Mouse (Mus musculus) testis, postnatal 14 days (tissue): ENCODE measurements around the gene Aamp.
"Not testable (repeated sequence)": the region's sequence is repeated elsewhere in the genome, so short reads cannot be mapped to it uniquely, and the experiment has no call there.

Experiments
- DNase-seq: peaks from one replicate; pipeline ENCODE4 v3.0.0; 2021; ENCODE audit warnings: low spot score

The Aamp gene

DNA sequence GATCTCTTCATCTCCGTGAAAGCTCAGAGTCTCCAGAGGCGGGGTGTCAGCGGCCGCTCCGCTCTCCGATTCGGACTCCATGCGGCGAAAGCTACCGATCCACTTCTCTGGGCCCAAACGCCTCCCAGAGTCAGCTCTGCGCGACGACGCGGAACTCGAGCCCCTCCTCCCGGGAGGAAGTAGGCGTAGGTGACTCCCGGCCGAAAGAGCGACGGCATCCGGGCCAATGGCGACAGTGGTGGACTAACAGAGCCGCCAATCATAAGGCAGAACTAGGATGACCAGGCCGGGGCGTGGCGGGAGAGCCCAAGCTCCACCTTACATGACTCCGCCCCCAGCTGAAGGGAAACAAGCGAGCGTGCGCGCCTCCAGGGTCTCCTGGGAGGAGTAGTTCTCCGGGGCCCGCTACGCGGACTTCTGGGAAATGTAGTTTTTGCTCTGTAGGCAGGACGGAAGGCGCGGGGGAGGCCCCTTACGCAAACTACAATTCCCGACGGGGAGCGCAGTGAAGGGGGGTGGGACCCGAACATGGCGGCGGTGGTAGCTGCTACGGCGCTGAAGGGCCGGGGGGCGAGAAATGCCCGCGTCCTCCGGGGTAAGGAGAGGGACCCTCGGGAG, at the start of gene Aamp, which contains the start of gene Pnkd:
TSS of gene Aamp (minus strand) at position 196 of the 618 bp plus-strand sequence.
TSS of gene Pnkd (plus strand) at position 388 of the 618 bp plus-strand sequence.
- peak; percentile 100 for DNase-seq

DNA sequence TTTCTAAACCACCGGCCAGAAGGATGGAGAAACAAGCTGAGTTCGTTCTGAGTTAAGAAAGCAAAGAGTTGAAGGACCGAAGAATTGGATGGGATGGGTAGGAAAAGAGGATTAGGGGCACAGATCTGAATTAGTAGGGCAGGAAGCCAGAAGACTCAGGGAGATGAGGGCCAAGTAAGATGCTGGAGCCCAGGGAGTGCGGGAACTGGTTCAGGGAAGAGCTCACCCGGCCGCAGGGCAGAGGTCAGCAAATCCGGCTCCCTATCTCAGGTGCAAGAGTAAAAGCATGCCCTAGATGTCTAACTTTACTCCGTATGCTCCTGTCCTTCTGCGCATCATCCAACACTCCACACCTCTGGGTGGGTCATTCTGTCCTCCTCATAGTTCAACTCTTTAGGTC, 48.4 kb upstream of the Aamp start:
- no peak for DNase-seq

DNA sequence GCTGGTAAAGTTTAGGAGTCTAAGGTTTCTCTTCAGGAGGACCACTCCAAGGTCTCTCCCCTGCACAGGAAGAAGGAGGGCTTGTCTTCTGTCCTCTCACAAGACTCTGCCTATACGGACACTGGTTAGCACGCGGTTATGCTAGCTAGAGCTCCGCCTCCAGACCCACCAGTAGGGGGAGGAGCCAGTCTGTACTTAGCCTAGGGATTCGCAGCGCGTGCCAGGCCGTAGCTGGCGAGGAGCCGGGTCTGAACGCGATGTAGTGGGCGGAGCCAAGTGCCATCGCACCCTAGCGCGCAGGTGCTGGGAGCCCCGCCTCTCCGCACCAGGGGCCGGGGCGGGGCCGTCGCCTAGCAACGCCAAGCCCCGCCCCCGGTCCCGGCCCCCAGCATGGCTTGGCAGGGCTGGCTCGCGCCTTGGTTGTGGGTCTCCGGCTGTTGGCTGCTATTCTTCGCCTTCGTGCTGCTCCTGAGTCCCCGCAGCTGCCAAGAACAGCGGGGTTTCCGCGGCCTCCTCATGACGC, 47.8 kb upstream of the Aamp start:
- DNase-seq: peak; percentile 94

DNA sequence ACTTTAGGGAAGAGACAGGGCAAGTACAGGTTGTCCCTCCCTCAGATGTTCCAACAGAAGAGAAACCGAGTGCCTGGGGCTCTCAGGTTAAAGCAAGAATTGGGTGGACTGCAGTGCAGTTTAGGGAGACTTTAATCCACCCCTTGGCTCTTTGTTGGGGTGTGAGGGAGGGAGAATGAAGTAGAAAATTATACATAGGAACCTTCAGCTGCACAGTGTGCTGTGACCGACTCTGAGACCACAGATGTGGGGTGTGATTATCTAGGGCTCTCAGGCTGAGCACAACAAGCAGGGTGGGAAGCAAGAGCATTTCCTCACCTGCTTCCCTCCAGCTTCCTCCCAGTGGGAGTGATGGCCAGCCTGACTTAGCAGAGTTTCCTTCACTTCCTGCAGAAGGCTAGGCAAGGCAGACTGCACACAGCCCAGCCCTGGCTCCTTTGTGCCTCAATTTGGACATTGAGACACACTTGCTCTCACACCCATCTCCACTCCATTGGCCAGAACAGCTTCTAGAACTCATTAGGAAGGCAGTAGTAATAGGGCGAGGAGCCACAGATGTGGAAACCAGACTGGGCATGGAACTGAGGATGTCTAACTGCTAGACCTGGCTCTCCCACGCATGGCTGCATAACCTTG, 46.6 kb upstream of the Aamp start:
- no peak for DNase-seq

DNA sequence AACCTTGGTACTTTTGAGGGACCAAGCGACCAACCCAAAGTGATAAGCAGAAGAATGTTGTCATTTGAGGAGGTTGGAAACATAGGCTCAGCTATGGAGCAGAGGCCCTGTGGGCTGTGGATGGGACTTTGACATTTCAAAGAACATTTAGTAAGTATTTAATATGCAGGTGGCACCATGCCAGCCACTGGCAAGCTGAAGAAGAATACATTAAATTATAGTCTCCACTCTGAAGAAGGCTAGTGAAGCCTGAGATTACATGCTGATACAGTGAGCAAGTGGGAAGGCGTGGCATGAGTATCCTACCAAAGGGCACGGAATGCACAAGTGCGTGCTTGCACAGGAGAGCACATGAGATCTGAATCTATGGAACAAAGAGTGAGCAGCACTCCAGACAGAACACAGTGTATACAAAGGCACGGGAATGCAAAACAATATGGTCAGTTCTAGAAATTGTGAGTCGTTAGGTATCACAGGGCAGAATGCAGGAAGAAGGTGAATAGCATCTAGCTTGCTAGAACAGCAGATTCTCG, 45.4 kb upstream of the Aamp start:
- DNase-seq: no peak

DNA sequence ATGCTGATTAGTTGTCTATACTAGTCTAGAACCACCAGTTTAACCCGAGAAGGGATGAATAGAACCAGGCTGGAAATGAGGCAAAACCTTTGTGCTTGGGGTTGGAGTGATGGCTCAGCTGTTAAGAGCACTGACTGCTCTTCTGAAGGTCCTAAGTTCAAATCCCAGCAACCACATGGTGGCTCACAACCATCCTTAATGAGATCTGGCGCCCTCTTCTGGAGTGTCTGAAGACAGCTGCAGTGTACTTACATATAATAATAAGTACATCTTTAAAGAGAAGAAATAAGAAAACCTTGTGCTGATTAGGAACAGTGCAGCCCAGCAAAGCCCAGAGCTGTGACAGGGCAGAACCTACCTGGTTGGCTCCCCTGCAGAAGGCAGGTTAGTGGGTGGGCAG, 42.4 kb upstream of the Aamp start:
- DNase-seq: not testable (repeated sequence)

DNA sequence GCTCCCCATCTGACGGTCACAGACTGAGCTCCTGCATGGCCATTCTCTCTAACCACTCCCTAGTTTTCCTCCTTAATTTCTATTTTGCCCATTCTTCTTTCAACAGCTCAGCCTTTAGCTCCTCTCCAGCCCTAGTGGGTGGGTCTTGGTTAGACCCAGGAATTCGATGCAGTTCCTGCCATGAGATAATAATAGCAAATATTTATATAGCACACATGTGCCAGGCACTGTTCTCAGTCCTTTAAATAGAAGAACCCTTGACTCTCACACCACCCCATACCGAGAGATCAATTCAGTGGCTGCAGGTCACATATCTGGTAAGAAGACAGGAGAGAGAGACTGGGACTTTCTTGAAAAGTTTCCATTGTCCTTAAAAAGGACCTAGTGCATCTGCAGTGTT, 36.9 kb upstream of the Aamp start:
- DNase-seq: no peak

DNA sequence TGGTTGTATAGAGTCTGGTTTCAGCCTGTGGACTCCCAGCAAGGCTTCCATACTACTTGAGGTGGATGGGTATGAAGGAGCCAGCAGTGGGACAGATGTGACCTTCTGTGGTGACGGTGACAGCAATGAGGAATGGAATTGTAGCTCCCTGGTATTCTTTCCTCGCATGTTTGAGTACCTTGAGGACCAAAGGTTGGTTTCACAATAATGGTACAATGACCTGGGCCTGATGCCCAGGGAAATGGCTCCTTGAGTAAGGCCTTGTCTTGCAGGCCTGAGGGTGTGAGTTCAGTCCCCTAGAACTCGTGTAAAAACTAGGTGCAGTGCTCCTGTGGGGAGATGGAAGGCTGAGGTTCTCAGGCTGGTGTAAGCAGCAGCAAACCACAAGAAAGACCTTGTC, 34.2 kb upstream of the Aamp start:
- DNase-seq: no peak

DNA sequence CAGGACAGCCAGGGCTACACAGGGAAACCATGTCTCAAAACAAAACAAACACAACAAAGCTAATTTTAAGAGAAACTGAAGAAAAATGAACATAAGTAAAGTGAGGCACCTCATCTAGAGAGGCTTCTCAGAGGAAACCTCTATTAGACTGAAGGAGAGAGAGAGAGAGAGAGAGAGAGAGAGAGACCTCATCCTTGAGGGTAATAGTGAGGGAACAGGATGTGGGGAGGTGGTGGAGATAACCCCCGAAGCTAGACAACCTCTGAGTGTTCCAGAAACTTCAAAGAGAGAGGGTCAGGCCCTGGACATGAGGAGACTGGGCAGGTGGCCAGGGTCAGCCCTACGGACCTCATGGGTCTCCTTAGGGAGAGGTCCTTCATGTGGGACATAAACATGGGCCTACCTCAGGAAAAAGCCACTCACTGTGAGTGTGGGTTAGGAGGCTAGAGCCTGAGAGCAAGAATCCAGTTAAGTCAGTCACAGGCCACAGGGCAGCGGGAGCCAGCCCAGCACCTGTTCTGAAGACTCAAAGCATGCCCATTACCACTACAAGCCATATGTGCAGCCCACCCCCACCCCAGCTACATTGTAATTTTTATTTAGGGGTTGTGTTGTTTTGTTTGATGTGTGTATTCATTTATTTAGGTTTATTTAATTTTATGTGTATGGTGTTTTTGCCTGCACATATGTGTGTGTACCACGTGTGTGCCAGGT, 31.7 kb upstream of the Aamp start:
- DNase-seq: no peak

DNA sequence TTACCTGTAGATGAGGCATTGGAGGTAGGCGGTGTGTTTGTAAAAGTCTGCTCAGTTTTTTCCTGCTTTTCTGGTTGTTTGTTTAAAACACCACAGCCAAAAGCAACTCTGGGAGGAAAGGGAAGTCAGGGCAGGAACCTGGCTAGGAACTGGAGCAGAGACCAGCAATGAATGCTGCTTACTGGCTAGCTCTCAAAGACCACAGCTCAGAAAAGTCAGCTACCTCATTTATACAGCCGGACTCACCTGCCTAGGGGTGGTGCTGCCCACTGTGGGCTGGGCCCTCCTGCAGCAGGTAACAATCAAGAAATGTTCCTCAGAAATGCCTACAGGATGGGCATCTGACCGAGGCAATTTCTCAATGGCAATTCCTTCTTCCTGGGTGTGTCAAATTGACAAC, 30.3 kb upstream of the Aamp start:
- no peak for DNase-seq

DNA sequence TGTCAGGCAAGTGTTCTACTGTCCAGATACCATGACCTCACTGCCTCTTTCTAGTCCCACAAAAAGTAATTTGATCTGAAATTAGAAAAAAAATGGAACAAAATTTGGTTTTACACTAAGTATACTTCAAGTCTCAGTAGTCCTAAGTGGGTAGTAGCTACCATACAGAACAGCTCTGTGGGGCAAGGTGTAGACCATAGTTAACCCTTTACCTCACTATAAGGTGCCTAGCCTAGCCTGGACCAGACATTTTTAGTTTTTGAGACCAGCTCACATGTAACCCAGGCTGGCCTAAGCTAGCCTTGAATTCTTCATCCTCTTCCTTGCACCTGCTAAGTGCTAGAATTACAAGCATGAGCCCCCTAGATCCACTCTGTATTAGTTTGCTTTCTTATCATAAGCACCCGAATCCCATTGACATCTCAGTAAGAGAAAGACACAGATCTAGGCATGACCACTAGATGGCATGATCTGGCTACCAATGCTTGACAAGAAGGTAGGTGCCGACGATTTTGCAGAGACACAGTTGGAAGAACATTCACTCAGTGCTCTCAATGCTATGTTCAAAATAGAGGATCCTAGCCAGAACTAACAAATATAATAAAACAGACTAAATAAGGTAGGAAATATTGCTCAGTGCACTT, 28.6 kb upstream of the Aamp start:
- DNase-seq: no peak

DNA sequence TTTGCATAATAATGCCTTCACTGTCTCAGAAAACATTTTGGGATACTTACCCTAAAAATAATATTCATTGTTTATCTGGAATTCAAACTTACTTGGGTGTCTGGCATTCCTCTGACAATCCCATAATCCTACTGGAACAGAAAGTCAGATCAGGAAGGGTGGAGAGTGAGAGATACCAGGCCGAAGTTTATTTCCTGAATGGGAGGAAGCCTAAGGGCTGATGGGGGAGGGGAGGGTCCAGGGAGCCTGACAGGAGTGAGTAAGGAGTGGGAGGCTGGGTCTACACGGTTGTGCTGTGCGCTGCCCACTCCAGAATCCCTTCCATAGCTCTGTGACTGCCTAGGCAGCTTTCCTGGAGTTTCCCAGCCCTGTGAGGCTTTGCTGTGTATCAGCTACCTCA, 25.2 kb upstream of the Aamp start:
- DNase-seq: no peak

DNA sequence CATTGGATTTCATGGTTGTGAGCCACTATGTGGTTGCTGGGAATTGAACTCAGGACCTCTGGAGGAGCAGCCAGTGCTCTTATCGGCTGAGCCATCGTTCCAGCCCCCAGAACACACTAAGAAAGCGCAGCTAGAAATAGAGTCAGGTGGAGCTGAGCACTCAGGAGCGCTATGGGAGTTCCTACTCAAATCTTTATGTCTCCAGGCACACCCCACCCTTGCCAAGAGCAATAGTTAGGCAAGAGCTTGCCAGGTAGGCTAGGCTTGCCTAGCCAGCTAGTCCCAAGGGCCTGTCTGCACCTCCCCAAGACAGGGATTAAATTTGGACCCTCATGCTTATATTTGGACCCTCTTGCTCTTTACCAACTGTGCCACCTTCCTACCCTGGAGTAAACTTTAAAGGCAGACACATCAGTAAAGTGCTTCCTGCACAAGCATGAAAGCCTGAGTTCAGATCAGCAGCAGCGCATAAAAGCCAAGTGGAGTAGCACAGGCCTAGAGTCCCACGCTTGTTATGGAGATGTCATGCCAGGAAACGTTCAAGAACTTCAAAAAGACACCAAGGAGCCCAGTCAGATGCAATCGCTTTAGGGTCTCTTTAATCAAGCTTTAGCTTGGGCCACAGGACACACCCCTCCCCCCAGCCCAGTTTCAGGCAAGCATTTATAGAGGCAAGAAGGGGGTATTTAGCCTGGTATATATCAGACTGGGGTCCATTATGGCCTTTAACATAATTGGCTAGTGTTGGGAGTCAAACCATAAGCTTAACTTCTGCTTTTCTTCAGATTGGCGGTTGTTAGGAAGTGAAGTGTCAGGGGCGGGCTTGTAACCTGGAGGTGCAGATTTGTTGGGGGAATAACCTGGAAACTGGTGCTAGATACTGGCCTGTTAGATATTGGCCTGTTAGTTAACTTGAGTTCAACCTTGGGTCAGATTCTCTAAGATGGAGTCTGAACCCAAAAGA, 23.7 kb upstream of the Aamp start:
- no peak for DNase-seq

DNA sequence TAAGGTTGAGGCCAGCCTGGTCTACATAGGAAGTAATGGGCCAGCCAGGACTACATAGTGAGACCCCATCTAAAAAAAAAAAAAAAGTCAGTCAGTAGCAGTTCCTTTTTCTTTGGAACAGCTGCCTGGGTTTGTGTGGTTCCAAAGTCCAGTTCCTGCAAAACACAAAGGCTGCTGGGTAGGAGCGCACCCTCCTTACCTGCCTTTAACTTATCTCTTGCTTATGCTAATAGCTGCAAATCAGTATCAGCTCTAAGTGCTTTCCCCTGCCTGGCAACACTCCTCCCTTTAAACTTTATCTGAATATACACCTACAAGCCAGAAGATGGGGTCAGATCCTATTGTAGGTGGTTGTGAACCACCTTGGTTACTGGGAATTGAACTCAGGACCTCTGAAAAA, 22.6 kb upstream of the Aamp start:
- DNase-seq: no peak

DNA sequence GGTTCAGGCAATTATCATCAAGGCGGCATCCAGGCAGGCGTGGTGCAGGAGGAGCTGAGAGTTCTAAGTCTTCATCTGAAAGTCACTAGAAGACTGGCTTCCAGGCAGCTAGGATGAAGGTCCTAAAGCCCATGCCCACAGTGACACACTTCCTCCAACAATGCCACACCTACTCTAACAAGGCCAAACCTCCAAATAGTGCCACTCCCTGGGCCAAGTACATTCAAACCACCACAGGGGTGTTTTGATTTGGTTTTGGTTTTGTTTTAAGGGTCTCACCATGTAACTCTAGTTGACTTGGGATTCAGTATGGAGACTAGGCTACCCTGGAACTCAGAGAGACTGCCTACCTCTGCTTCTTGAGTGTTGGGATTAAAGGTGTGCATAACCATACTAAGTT, 21.0 kb upstream of the Aamp start, which contains the start of gene Tmbim1:
TSS of gene Tmbim1 (minus strand) at position 101 of the 400 bp plus-strand sequence.
- no peak for DNase-seq

DNA sequence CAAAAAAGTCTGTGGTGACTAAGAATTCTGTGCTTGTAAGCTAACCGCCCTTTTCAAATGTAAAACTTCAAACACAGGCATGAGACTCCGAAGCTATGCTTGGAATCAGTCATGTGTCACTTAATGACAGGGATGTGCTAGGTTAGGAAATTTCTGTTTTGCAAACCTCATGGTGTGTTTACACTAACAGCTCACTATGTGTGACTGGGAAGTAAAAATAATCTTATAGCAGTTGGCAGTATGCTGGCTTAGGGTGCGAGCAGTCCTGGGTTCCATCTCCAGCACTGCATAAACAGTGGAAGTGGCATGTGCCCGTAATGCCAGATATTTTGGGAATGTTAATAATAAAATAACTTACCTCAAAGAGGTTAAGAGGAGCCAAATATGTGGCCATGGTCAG, 20.4 kb upstream of the Aamp start:
- no peak for DNase-seq

DNA sequence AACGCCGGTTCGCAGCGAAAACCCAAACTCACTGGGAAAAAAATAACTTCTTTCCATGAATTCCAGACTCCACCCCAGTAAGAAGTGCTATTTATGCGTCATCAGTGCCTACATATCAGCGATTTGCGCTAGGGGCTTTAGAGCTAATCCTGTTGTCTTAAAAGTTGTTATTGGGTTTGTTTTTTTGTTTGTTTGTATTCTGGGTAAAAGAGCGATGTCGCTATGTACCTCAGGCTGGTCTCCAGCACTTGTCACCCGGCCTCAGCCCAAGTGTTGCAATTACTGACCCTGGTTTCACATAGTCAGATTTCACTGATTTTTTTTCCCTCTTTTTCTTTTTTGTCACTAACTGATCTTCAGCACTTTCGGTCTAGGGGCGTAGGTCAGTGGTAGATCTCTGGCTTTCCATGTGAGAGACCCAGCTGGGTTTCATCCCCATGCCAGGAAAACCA, 19.8 kb upstream of the Aamp start:
- DNase-seq: no peak

DNA sequence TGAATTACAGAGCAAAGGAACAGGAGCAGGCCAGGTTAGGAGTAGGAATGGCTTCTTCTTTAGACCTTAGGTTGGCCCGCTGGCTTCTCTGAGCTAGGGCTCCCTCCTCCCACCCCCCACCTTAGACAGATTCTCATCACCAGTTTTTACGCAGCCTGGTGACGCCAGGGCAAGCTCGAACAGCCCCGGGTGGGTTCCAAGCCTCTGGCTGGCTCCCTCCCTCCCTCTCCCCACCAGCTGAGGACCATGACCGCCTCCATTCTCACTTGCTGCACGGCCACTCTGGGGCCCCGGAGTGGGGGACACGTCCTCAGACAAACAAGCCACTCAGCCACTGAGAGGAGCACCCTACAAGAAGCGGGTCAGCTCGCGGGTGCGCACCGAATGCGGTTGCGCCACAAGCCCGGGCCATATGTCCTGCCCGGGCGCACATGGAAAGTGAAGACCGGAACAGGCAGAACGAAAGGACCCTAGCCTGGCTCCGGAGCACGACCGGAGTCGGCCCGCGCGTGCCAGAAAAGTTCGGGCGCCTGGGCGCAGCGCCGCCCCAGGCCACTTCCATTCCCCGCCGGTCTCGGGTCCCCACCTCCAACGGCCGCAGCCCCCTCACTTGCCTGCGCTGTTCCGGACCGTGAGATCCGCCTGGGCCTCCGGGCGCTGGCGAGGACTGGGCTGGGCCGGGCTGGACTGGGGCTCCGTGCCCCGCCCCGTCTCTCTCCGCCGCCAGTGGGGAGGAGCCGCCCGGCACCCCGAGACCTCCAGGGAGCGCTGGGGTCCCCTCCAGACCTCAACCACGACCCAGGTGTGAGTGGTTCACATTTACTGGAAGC, 19.2 kb upstream of the Aamp start:
- DNase-seq: peak; percentile 73

DNA sequence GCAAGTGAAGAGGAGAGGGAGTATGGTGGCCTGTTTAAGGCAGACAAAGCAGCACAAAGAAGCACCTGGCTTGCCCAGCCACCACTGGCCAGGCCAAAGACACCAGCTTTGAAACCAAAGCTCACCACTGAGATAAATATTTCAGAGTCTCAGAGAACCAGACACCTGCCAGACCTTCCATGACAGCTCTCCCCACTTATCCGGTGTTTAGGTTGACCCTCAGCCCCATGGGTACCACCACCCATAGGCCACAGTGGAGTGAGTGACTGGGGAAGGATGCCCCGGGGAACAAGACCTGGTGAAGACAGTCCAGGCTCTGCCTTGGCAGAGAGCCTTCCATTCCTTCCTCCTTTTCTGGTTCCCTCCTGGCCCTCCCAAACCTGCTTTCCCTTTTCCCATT, 18.3 kb upstream of the Aamp start:
- no peak for DNase-seq

DNA sequence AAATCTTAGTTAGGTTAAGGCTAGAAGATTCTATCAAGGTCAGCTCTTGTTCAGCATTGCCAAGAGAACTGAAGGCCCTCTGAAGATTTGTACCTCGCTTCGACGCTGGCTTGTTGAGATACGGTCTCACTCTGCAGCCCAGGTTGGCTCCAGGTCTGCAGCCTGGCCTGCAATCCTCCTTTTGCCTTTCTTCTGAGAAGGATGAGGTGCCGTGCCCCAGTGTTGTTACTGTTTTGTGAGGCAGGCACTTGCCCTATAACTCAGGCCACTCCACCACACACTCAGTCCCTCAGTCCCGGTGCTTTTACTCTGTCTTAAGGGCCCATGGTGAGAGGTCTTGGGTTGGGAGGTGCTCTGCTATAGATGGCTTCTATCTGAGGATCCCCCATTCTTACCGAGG, 17.7 kb upstream of the Aamp start:
- DNase-seq: no peak
